Mouse (Mus musculus) kidney, adult 2 months (tissue): Measurements from ENCODE around the gene Slc7a9. TPM values are rescaled to one million over a fixed set of nuclear protein-coding genes. Genes with fewer than 3 reads are reported as not detected.

Experiments used
- DNase-seq: peaks from one replicate; pipeline ENCODE4 v3.0.0; 2021
- H3K27ac ChIP-seq: fragments of 200-500 bp; 2 replicates; pipeline ENCODE4 v1.5.1; 2012; ENCODE audit warnings: low read depth, low read length, control low read depth, inconsistent platforms; ENCODE audit not compliant: insufficient read depth
- H3K27me3 ChIP-seq: fragments of 200-500 bp; replicated peaks from 2 replicates; pipeline ENCODE4 v1.6.1; 2012; ENCODE audit warnings: mild to moderate bottlenecking, moderate library complexity, low read length, inconsistent platforms; ENCODE audit not compliant: control insufficient read depth, insufficient read depth
- H3K36me3 ChIP-seq: fragments of 200-500 bp; 2 replicates; pipeline ENCODE4 v1.6.1; 2012; ENCODE audit warnings: mild to moderate bottlenecking, moderate library complexity, low read length, inconsistent platforms; ENCODE audit not compliant: control insufficient read depth, insufficient read depth
- H3K4me1 ChIP-seq: fragments of 200-500 bp; 2 replicates; pipeline ENCODE4 v1.6.1; 2011; ENCODE audit warnings: low read length; ENCODE audit not compliant: control insufficient read depth, insufficient read depth
- H3K4me3 ChIP-seq: fragments of 200-500 bp; 2 replicates; pipeline ENCODE4 v1.5.1; 2011; ENCODE audit warnings: mild to moderate bottlenecking, low read depth, low read length, control low read depth; ENCODE audit not compliant: insufficient read depth
- CTCF ChIP-seq: fragments of 200-500 bp; conservative IDR thresholded peaks from 2 replicates; pipeline ENCODE4 v1.5.1; 2011; ENCODE audit warnings: low read depth, mild to moderate bottlenecking, control low read depth, low read length, moderate library complexity, mixed read lengths; ENCODE audit not compliant: insufficient read depth, insufficient read length
- POLR2A ChIP-seq: fragments of 200-500 bp; IDR thresholded peaks from one replicate; pipeline ENCODE4 v1.6.1; 2011; ENCODE audit warnings: low read depth, low read length, control low read depth
- WGBS: fragments of 180-500 bp; shearing (Covaris S2); methylation state at CpG from one replicate; pipeline ENCODE4 v1.1.7; 2018; 5-methylcytosine and 5-hydroxymethylcytosine counted together
- polyA plus RNA-seq: library from polyadenylated mRNA; depleted of rRNA; stranded (reverse); fragments of >200 nt; gene quantifications from 2 replicates; pipeline ENCODE4 v1.2.3, GENCODE M21; 2012; rRNA removed

Gene Slc7a9
- polyA plus RNA-seq: 329 and 355 TPM in 2 replicates

DNA sequence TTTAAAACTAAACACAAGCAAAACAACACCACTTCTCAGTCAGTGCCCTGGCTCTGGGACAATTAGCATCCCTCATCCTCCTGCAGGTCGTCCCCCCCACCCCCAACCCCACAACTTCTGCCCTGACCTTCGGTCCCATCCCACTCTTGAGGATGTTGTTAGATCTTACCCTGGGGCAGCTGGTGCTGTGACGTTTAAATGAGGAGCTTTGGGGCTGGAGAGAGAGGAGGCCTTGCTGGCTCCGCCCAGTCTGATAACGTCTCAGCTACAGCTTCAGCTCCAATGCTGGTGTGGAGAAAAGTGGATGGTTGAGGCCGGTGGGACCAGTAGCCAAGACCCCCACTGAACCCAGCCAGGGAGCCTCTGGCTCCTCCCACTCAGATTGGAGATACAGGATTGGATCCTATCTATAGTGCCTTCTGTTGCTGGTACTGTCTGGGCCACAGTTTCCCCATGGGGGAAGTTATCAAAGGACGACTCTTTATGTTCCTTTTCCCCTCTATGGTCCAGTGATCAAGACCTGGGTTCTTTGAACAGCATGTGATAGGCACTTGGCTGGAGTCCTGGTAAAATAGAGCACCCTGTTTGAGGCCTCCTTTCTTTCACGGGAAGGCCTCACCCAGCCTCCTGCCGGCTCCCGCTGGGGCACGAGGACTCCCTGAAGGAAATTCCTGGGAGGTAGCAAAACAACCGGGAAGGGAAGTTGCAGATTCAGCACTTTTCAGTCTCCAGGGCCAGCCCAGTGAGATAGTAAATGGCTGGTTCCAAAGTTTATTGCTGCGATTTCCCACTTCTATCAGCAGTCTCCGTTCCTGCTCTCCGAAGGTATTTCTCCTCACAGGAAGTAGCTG, at the start of gene Slc7a9:
Gene Slc7a9, plus strand, starts transcription at position 801 of the 851 bp plus-strand sequence.
- TF ChIP-seq CTCF (no peak), POLR2A (no peak)
- peak within 1 kb of the TSS; percentile 61 for H3K27ac ChIP-seq
- H3K4me3 ChIP-seq: peak within 1 kb of the TSS; percentile 41
- 15% methylated on average over 15 of the region's 15 CpGs for WGBS
- no peaks in the 10 kb centered on the region for H3K27me3 ChIP-seq
- H3K36me3 ChIP-seq: no peaks in the 10 kb centered on the region
- H3K4me1 ChIP-seq: peaks cover 12% of the 10 kb centered on the region; the same call in 1 of the 2 replicates
- peak; percentile 94 for DNase-seq

DNA sequence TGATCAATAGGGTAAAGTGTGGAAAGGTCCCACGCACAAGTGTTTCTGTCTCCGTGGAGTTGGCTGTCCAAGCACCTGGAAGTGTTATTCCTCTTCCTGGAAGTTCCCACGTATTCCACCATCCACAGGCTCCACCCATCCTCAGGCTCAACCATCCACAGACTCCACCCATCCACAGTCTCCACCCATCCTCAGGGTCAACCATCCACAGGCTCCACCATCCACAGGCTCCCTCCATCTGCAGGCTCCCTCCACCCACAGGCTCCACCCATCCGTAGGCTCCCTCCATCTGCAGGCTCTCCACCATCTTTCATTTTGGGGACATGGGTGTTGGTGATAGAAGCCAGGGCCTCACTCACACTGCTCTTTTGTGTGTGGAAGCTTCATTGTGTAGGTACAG, 47.4 kb upstream of the Slc7a9 start:
- Histone ChIP-seq H3K36me3 (no peaks in the 10 kb centered on the region), H3K4me1 (peaks cover 2% of the 10 kb centered on the region; the same call in 1 of the 2 replicates), H3K4me3 (no peak overlapping the region), H3K27ac (no peak overlapping the region), H3K27me3 (no peaks in the 10 kb centered on the region)
- TF ChIP-seq CTCF: no peak
- TF ChIP-seq POLR2A: no peak
- WGBS: 84% methylated on average over 4 of the region's 4 CpGs
- no peak for DNase-seq

DNA sequence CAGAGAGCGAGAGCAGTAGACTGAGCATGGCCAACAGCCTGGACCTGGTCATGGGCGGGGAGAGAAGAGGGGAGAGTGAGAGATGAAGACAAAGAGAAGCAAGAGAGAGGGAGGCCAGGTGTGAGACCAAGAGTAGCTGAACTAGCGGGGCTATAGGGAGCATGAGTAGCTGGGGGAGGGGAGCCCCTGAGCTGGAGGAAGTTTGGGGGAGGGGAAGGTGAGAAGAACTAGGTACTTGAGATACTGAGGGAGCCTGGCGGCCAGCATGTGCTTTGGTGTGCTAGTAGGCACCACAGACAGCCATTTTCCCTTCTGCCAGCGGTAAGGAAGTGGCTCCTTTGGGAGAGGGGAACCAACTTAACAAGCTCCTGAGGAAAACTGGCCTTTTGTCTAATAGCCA, 33.4 kb upstream of the Slc7a9 start:
- 84% methylated on average over 5 of the region's 5 CpGs for whole genome bisulfite sequencing
- peak overlapping the region; percentile 95 for H3K27ac ChIP-seq
- no peak for DNase-seq
- no peak overlapping the region for H3K4me3 ChIP-seq
- H3K36me3 ChIP-seq: no peaks in the 10 kb centered on the region
- TF ChIP-seq POLR2A (no peak), CTCF (no peak)
- H3K27me3 ChIP-seq: no peaks in the 10 kb centered on the region
- peaks cover 12% of the 10 kb centered on the region for H3K4me1 ChIP-seq

DNA sequence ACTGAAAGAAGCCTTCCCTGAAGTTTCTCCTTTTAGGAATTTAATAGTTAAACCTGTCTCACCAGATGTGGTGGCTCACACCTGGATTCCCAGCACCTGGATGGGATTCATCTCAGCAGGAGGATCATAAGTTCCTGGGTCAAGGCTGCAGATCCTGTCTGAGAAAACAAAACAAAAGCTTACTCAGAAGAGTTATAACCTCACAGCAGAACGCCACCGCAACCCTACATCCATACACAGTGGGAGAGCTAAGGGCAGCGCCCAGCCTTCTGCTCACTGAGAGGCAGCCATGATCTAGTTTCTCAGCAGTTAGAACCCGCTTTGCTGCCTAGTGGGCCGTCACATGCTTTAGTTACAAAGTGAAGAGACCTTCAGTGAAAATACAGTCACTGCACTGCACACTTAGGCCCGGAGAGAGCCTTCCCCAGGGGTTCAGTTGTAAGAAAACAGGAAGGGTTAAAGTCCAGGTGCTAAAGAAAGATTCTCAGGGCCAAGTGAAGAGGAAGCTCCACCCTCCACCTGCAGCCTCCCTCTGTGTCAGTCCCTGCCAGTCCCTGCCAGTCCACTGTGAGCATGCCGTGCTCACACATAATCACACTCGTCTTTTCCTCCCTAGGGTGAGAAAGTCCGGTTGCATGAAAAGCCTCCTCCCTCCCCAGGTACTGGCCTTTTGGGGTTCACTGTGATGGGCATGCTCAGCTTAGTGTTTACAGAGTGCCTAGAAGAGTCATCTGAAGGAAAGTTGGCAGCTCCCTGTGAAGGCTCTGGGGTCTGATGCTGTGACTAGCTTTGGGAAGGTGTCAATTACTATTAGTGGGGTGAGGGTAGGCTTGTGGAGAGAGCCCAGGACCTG, 32.6 kb upstream of the Slc7a9 start:
- WGBS: 51% methylated on average over 9 of the region's 9 CpGs
- DNase-seq: peak; percentile 85
- Histone ChIP-seq H3K4me3 (no peak overlapping the region), H3K27me3 (no peaks in the 10 kb centered on the region), H3K27ac (peak overlapping the region; percentile 95), H3K4me1 (peaks cover 12% of the 10 kb centered on the region), H3K36me3 (no peaks in the 10 kb centered on the region)
- TF ChIP-seq POLR2A (no peak), CTCF (no peak)

DNA sequence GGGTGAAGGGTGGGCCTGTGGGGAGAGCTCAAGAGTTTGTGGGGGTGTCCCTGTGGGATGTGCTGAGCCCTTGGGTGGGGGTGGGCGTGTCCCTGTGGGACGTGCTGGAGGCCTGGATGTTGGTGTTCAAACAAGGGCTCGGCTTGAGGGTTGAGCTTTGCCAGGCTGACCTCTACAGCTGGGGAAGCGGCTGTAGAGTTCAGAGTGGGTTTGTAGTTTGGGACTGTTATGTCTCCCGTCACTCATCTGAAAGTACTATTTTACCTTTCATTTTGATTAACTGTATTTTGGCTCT, 32.0 kb upstream of the Slc7a9 start:
- WGBS: 81% methylated on average over 5 of the region's 5 CpGs
- no peaks in the 10 kb centered on the region for H3K36me3 ChIP-seq

DNA sequence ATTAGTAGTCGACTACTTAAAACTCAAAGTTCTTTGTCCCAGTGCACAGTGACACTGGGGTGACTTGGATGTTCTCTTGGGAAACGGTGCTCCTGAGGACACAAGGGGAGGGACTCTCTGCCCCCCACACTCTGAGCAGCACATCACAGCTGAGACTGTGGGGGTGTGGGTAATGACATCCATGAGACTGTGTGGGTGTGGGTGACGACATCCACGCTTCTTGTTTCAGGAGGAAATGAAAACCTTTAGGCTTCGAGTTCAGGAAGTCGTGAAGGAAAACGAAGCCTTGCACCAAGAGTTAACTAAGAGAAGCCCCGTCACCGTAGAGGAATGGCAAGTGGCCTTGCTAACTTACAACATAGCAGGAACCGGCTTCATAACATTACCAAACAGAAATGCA, 25.5 kb upstream of the Slc7a9 start:
- no peak for DNase-seq
- H3K4me3 ChIP-seq: no peak overlapping the region
- no peaks in the 10 kb centered on the region for H3K27me3 ChIP-seq
- TF ChIP-seq CTCF (no peak), POLR2A (no peak)
- H3K27ac ChIP-seq: no peak overlapping the region
- 75% methylated on average over 10 of the region's 10 CpGs for WGBS
- H3K36me3 ChIP-seq: peaks cover under 1% of the 10 kb centered on the region; the same call in 1 of the 2 replicates
- H3K4me1 ChIP-seq: no peaks in the 10 kb centered on the region

More for the DNA sequence above, 32.0 kb upstream of the Slc7a9 start:
- Histone ChIP-seq H3K4me1 (peaks cover 12% of the 10 kb centered on the region), H3K27ac (peak overlapping the region; percentile 46; the same call in 1 of the 2 replicates), H3K4me3 (no peak overlapping the region), H3K27me3 (no peaks in the 10 kb centered on the region)
- TF ChIP-seq POLR2A: no peak
- TF ChIP-seq CTCF: no peak
- peak; percentile 8 for DNase-seq

DNA sequence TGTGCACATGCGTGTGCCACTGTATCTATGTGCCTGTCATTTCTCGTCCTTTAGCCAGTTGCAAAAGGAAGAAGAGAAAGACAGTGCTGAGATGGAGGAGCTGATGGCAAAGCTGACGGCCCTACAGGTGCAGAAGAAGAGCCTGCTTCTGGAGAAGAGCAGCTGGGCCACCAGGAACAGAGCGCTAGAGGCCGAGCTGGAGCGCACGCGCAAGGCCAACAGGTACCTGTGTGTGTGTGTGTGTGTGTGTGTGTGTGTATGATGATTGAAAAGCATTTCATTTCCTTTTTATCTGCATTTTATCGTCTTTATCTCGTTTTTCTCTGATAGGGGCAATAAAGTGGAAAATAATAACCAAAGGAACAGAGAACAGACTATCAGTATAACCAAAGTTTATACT, 20.4 kb upstream of the Slc7a9 start:
- no peak overlapping the region for H3K27ac ChIP-seq
- no peaks in the 10 kb centered on the region for H3K27me3 ChIP-seq
- TF ChIP-seq POLR2A (no peak), CTCF (no peak)
- no peak for DNase-seq
- 97% methylated on average over 10 of the region's 10 CpGs for whole genome bisulfite sequencing
- H3K4me1 ChIP-seq: no peaks in the 10 kb centered on the region
- H3K4me3 ChIP-seq: no peak overlapping the region
- peaks cover 1% of the 10 kb centered on the region; the same call in 1 of the 2 replicates for H3K36me3 ChIP-seq
